Mouse (Mus musculus): ENCODE measurements around the gene 1600014C10Rik.

Gene 1600014C10Rik

GRCm38 (mm10) chr7:38174321-38175148 lies 8.5 kb upstream of the 1600014C10Rik start:
- no peak for TF ChIP-seq GATA4 (IDR thresholded peaks at IDR 0.05; ENCODE audit: insufficient replicate concordance, low read length)

- TF ChIP-seq GATA4 (IDR thresholded peaks at IDR 0.05; ENCODE audit: insufficient replicate concordance, low read length) = no peak
Observed at GRCm38 (mm10) chr7:38176056-38176455, 7.0 kb upstream of the 1600014C10Rik start.

GRCm38 (mm10) chr7:38179896-38180295 lies 3.1 kb upstream of the 1600014C10Rik start:
- TF ChIP-seq GATA4 (IDR thresholded peaks at IDR 0.05; ENCODE audit: insufficient replicate concordance, low read length) = no peak

GRCm38 (mm10) chr7:38181366-38181765 lies 1.7 kb upstream of the 1600014C10Rik start:
- TF ChIP-seq GATA4 (IDR thresholded peaks at IDR 0.05; ENCODE audit: insufficient replicate concordance, low read length) = no peak

- no peak for TF ChIP-seq GATA4 (IDR thresholded peaks at IDR 0.05; ENCODE audit: insufficient replicate concordance, low read length)
Observed at GRCm38 (mm10) chr7:38182596-38182961, 438 bp upstream of the 1600014C10Rik start.

GRCm38 (mm10) chr7:38183709-38184417 lies 846 bp downstream of the 1600014C10Rik start:
- TF ChIP-seq GATA4 (IDR thresholded peaks at IDR 0.05; ENCODE audit: insufficient replicate concordance, low read length) = no peak

GRCm38 (mm10) chr7:38184418-38184745 lies 1.4 kb downstream of the 1600014C10Rik start:
- no peak for TF ChIP-seq GATA4 (IDR thresholded peaks at IDR 0.05; ENCODE audit: insufficient replicate concordance, low read length)

- no peak for TF ChIP-seq GATA4 (IDR thresholded peaks at IDR 0.05; ENCODE audit: insufficient replicate concordance, low read length)
Observed at GRCm38 (mm10) chr7:38184786-38185185, 1.8 kb downstream of the 1600014C10Rik start.

- no peak for TF ChIP-seq GATA4 (IDR thresholded peaks at IDR 0.05; ENCODE audit: insufficient replicate concordance, low read length)
Observed at GRCm38 (mm10) chr7:38186861-38187260, 3.8 kb downstream of the 1600014C10Rik start.

- TF ChIP-seq GATA4 (IDR thresholded peaks at IDR 0.05; ENCODE audit: insufficient replicate concordance, low read length) = no peak
Observed at GRCm38 (mm10) chr7:38187796-38188195, 4.8 kb downstream of the 1600014C10Rik start.

GRCm38 (mm10) chr7:38188281-38189075 lies 5.5 kb downstream of the 1600014C10Rik start:
- no peak for TF ChIP-seq GATA4 (IDR thresholded peaks at IDR 0.05; ENCODE audit: insufficient replicate concordance, low read length)

- no peak for TF ChIP-seq GATA4 (IDR thresholded peaks at IDR 0.05; ENCODE audit: insufficient replicate concordance, low read length)
Observed at GRCm38 (mm10) chr7:38189136-38189982, 6.3 kb downstream of the 1600014C10Rik start.

GRCm38 (mm10) chr7:38190056-38190835 lies 7.2 kb downstream of the 1600014C10Rik start:
- no peak for TF ChIP-seq GATA4 (IDR thresholded peaks at IDR 0.05; ENCODE audit: insufficient replicate concordance, low read length)

GRCm38 (mm10) chr7:38191146-38191545 lies 8.1 kb downstream of the 1600014C10Rik start:
- no peak for TF ChIP-seq GATA4 (IDR thresholded peaks at IDR 0.05; ENCODE audit: insufficient replicate concordance, low read length)

Measured in liver, adult (tissue).